Mouse (Mus musculus): Measurements from ENCODE around the gene Mptx1.
"Not testable (repeated sequence)": the region's sequence is repeated elsewhere in the genome, so short reads cannot be mapped to it uniquely, and the experiment has no call there.

Gene Mptx1

GRCm38 (mm10) chr1:174330218-174330617 is at the start of gene Mptx1:
Mptx1 (plus strand) TSS chr1:174330518.
- DNase-seq (ENCODE audit: low spot score): no peak

GRCm38 (mm10) chr1:174303162-174303561 is 27.2 kb upstream of the Mptx1 start:
- DNase-seq (ENCODE audit: low spot score): no peak

DNA sequence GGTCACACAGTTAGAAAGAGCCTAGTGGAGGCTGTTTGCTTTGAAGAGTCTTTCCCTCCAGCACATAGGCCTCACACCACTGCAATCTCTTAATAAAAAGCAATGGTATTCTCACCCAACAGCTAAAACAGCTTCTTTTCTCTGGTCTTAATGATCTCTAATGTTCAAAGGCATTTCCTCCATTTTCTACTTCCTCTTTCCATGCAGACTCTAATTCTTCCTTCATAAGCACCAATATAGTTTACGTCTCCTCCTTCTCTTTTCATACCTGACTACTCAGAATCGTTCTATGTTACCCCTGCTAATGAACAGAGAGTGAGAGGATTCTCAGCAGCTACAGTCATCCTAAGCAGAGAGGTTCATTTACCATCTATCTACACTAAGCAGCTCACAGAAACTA is 13.0 kb upstream of the Mptx1 start:
- DNase-seq (ENCODE audit: low spot score): no peak

DNA sequence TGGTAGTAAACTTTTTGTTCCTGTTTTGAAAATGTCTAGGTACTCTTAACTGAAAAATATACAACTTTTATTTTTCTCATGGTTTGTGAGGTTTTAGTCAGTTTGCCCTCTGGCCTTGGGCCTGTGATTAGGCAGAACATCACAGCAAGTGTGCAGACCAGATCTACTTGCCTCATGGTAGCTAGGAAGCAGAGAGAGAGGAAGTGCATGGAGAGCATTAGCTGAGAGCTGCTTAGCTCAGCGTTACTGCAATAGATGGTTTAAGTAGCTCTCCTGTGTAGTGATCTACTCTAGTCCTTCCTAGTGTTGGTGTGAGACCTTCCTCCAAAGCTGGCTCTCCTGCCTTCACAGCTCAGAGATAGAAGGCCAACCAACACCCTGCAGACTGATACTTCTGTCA is 23.3 kb downstream of the Mptx1 start:
- DNase-seq (ENCODE audit: low spot score): not testable (repeated sequence)

GRCm38 (mm10) chr1:174354640-174355039 is 24.3 kb downstream of the Mptx1 start:
- no peak for DNase-seq (ENCODE audit: low spot score)

DNA sequence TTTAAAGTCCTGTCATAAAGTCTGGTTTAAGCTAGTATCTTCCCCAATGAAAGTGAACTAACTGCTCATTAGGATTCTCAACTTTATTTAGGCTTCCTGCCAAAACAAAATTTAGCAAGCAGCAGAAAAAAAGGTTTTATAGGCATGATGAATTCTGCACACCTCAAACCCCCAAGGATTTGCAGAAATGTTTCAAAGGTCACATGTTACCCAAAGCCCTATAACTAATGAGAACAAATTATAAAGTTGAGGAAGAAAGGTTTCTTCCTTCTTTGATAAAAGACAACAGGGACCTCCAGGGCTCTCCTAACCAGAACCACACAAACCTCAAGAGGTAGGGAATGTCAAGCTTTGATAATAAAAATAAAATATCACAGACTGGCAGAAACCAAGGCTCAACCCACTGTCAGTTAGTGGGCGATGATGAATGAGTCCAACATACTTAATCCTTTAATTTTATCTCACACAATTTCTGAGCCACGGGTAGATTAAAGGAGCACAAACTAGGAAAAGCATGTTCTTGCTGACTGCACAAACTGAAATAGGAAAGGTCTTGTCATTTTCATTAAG is 34.6 kb downstream of the Mptx1 start, which contains the start of gene Olfr417:
TSS of gene Olfr417 (plus strand) at position 241 of the 570 bp plus-strand sequence.
- DNase-seq (ENCODE audit: low spot score): no peak

- no peak for DNase-seq (ENCODE audit: low spot score)
Measured at GRCm38 (mm10) chr1:174373799-174374198, 43.5 kb downstream of the Mptx1 start.
